Mouse (Mus musculus): ENCODE measurements at regions not wholly inside any gene's neighbourhood (a gene's known extent, or its start where the extent isn't known, plus 50 kb on each side); places are given as distances from the start of the nearest gene placed in this dataset.

GRCm38 (mm10) chr17:80827361-80827760 is 99.1 kb upstream of the Map4k3 start:
- no peak for DNase-seq (ENCODE audit: extremely low spot score)

- peak; percentile 36 for DNase-seq (ENCODE audit: extremely low spot score)
These were observed 97.9 kb upstream of the Map4k3 start for GRCm38 (mm10) chr17:80825971-80826730.

GRCm38 (mm10) chr17:80825518-80825901 is 97.2 kb upstream of the Map4k3 start:
- DNase-seq (ENCODE audit: extremely low spot score): no peak

GRCm38 (mm10) chr17:80824826-80825517 is 96.7 kb upstream of the Map4k3 start:
- DNase-seq (ENCODE audit: extremely low spot score): no peak

- DNase-seq (ENCODE audit: extremely low spot score): no peak
These were observed 96.0 kb upstream of the Map4k3 start for GRCm38 (mm10) chr17:80824261-80824660.

- DNase-seq (ENCODE audit: extremely low spot score): no peak
These were observed 92.6 kb upstream of the Map4k3 start for GRCm38 (mm10) chr17:80820888-80821287.

GRCm38 (mm10) chr17:80818477-80819028 is 90.3 kb upstream of the Map4k3 start:
- no peak for DNase-seq (ENCODE audit: extremely low spot score)

GRCm38 (mm10) chr17:80815747-80816146 is 87.5 kb upstream of the Map4k3 start:
- DNase-seq (ENCODE audit: extremely low spot score): no peak

GRCm38 (mm10) chr17:80813194-80813593 is 84.9 kb upstream of the Map4k3 start:
- DNase-seq (ENCODE audit: extremely low spot score): no peak

- no peak for DNase-seq (ENCODE audit: extremely low spot score)
These were observed 81.0 kb upstream of the Map4k3 start for GRCm38 (mm10) chr17:80809275-80809674.

GRCm38 (mm10) chr17:80808069-80808468 is 79.8 kb upstream of the Map4k3 start:
- no peak for DNase-seq (ENCODE audit: extremely low spot score)

GRCm38 (mm10) chr17:80803361-80803915 is 75.2 kb upstream of the Map4k3 start:
- DNase-seq (ENCODE audit: extremely low spot score): no peak

GRCm38 (mm10) chr17:80802622-80803021 is 74.3 kb upstream of the Map4k3 start:
- no peak for DNase-seq (ENCODE audit: extremely low spot score)

- DNase-seq (ENCODE audit: extremely low spot score): no peak
These were observed 73.7 kb upstream of the Map4k3 start for GRCm38 (mm10) chr17:80801991-80802390.

- DNase-seq (ENCODE audit: extremely low spot score): no peak
These were observed 73.2 kb upstream of the Map4k3 start for GRCm38 (mm10) chr17:80801451-80801983.

- no peak for DNase-seq (ENCODE audit: extremely low spot score)
These were observed 72.6 kb upstream of the Map4k3 start for GRCm38 (mm10) chr17:80800877-80801276.

GRCm38 (mm10) chr17:80800454-80800853 is 72.2 kb upstream of the Map4k3 start:
- DNase-seq (ENCODE audit: extremely low spot score): no peak

GRCm38 (mm10) chr17:80799061-80799460 is 70.8 kb upstream of the Map4k3 start:
- DNase-seq (ENCODE audit: extremely low spot score): no peak

GRCm38 (mm10) chr17:80798281-80798980 is 70.1 kb upstream of the Map4k3 start:
- DNase-seq (ENCODE audit: extremely low spot score): no peak

- no peak for DNase-seq (ENCODE audit: extremely low spot score)
These were observed 68.5 kb upstream of the Map4k3 start for GRCm38 (mm10) chr17:80796790-80797189.

GRCm38 (mm10) chr17:80796386-80796785 is 68.1 kb upstream of the Map4k3 start:
- DNase-seq (ENCODE audit: extremely low spot score): no peak
